Comparison of ENCODE assay signal across 9 mouse cellular contexts in genomic region chr8:118274688-118275087, GRCm38 (mm10). TPM values are rescaled to one million over a fixed set of nuclear protein-coding genes. Genes with fewer than 3 reads are reported as not detected.
DNase-seq lines count a peak whose midpoint lies in the region; TF ChIP-seq lines count a peak whose summit lies in the region.
"Had no signal": no experiment of that assay in that cellular context is flagged by ENCODE, and none has a peak within 500 bp of the region (broad histone marks: within the 10 kb centered on the region; RNA-seq: fewer than 3 reads in every experiment).

No protein-coding gene starts in this region.

- no peaks in the 10 kb centered on the region for H3K27me3 ChIP-seq in MEL (ENCODE audit: control insufficient read depth in 1 of 2, insufficient read depth in 2 of 2, low read length in 2 of 2)
- H3K27me3 ChIP-seq: heart, embryonic 13.5 days had no signal

- H3K9me3 ChIP-seq in MEL (replicated peaks; ENCODE audit: insufficient read depth, low read length), result no peaks in the 10 kb centered on the region
- H3K9me3 ChIP-seq: heart, embryonic 13.5 days had no signal

- TF ChIP-seq POLR2A in MEL (IDR thresholded peaks at IDR 0.05; ENCODE audit: control insufficient read depth in 1 of 2, insufficient read depth in 1 of 2, low read depth in 1 of 2, low read length in 2 of 2, poor library complexity in 1 of 2), result no peak
- TF ChIP-seq POLR2A in lung, adult 2 months (IDR thresholded peaks at IDR 0.05; ENCODE audit: borderline replicate concordance, extremely low read depth, low read depth, low read length), result no peak

- DNase-seq in A20 (ENCODE audit: low read depth, low spot score), result peak; percentile 35
- DNase-seq in MEL (ENCODE audit: low read depth, low spot score), result peak; percentile 38
- peak; percentile 62 for DNase-seq in cerebellum, adult 8-10 months
- peak; percentile 77 to 79 for DNase-seq in frontal cortex, postnatal 25 days (ENCODE audit: low spot score in 2 of 2)
- DNase-seq in kidney, postnatal 4 days, result peak; percentile 87 to 88
- peak; percentile 57 for DNase-seq in lung, adult 2 months
- DNase-seq in right cerebral cortex, postnatal 25 days, result peak; percentile 64
- no peak for DNase-seq in natural killer cell, adult 2 months (ENCODE audit: low spot score in 2 of 2)

- H3K27ac ChIP-seq in MEL (ENCODE audit: control insufficient read depth, low read depth, low read length), result no peak overlapping the region
- H3K27ac ChIP-seq: heart, embryonic 13.5 days had no signal

- WGBS in lung, adult 2 months, result 9% methylated on average over 4 of the region's 4 CpGs

- no peak for TF ChIP-seq EP300 in MEL (IDR thresholded peaks at IDR 0.05; ENCODE audit: low read depth in 1 of 2, low read length in 2 of 2)

- H3K9ac ChIP-seq in MEL (ENCODE audit: control insufficient read depth, low read depth, low read length, poor library complexity, severe bottlenecking), result no peak overlapping the region
- H3K9ac ChIP-seq: heart, embryonic 13.5 days had no signal

- TF ChIP-seq CTCF in MEL (IDR thresholded peaks at IDR 0.05 in 2 of 3, conservative IDR thresholded peaks at IDR 0.05 in 1 of 3; ENCODE audit: control insufficient read depth in 1 of 3, insufficient read depth in 1 of 3, low read depth in 2 of 3, low read length in 3 of 3, poor library complexity in 1 of 3, severe bottlenecking in 1 of 3), result peak; percentile 35 to 59 (median 46)
- peak; percentile 91 for TF ChIP-seq CTCF in lung, adult 2 months (IDR thresholded peaks at IDR 0.05; ENCODE audit: insufficient read depth, low read length)

- no peaks in the 10 kb centered on the region for H3K4me1 ChIP-seq in MEL (ENCODE audit: control insufficient read depth in 1 of 2, insufficient read depth in 2 of 2, low read length in 2 of 2)
- no peaks in the 10 kb centered on the region for H3K4me1 ChIP-seq in lung, adult 2 months (ENCODE audit: control insufficient read depth, insufficient read depth, low read length)

- no peak; the same call in 1 of the 2 replicates for TF ChIP-seq RAD21 in MEL (IDR thresholded peaks at IDR 0.05; ENCODE audit: low read depth, low read length)

- H3K79me2 ChIP-seq in MEL (ENCODE audit: control insufficient read depth, insufficient read depth, low read length, poor library complexity), result no peaks in the 10 kb centered on the region

- H3K36me3 ChIP-seq in MEL (ENCODE audit: control insufficient read depth in 1 of 2, insufficient read depth in 2 of 2, low read length in 2 of 2), result no peaks in the 10 kb centered on the region
- H3K36me3 ChIP-seq: heart, embryonic 13.5 days had no signal

- H3K4me3 ChIP-seq in MEL (ENCODE audit: control insufficient read depth in 1 of 2, insufficient read depth in 1 of 2, low read depth in 2 of 2, low read length in 2 of 2), result no peak overlapping the region
- H3K4me3 ChIP-seq in lung, adult 2 months (replicated peaks; ENCODE audit: extremely low read depth, low read depth, low read length), result no peak overlapping the region
- H3K4me3 ChIP-seq: heart, embryonic 13.5 days had no signal

TF ChIP-seq in MEL, 35 proteins besides CTCF, POLR2A, EP300 and RAD21:
- TF ChIP-seq MEF2A (IDR thresholded peaks at IDR 0.05; ENCODE audit: extremely low read depth, insufficient replicate concordance, low read depth, low read length, poor library complexity, severe bottlenecking) (no peak), MAX (IDR thresholded peaks at IDR 0.05; ENCODE audit: low read length) (no peak), ZKSCAN1 (IDR thresholded peaks at IDR 0.05; ENCODE audit: low read depth, low read length) (no peak), BHLHE40 (IDR thresholded peaks at IDR 0.05; ENCODE audit: borderline replicate concordance, low read depth, low read length) (no peak), MYC (IDR thresholded peaks at IDR 0.05; ENCODE audit: low read depth, low read length) (no peak), MYB (IDR thresholded peaks at IDR 0.05; ENCODE audit: low read depth, low read length) (no peak), GATA1 (IDR thresholded peaks at IDR 0.05; ENCODE audit: low read depth, low read length) (no peak), SIN3A (IDR thresholded peaks at IDR 0.05; ENCODE audit: low read length) (no peak), MAZ (IDR thresholded peaks at IDR 0.05; ENCODE audit: low read depth, low read length) (no peak), NRF1 (IDR thresholded peaks at IDR 0.05; ENCODE audit: insufficient read depth, low read depth, low read length, poor library complexity, severe bottlenecking) (no peak), GABPA (IDR thresholded peaks at IDR 0.05; ENCODE audit: low read depth, low read length) (no peak)

RNA-seq across cellular contexts. Expression of gene Cdh13, which starts 8.8 kb away (rescaled TPM):
- not detected in 2 replicates for total RNA-seq in MEL (2012; rRNA removed)
- polyA plus RNA-seq in MEL (2012; ENCODE audit: insufficient read depth in 1 of 2, insufficient read length in 2 of 2, low read depth in 1 of 2, low replicate concordance in 2 of 2, missing spikeins in 1 of 2), result not detected
- 30.2 and 44.3 TPM in 2 replicates for polyA plus RNA-seq in lung, adult 2 months (2012; rRNA removed)

Comparison
In these comparisons a context has a peak if more than half of its experiments do, and no peak if none do; other contexts are left out.
1. DNase-seq: peak in A20 (single experiment), MEL (single experiment), cerebellum, adult 8-10 months (single experiment), frontal cortex, postnatal 25 days (2 of 2), kidney, postnatal 4 days (2 of 2), lung, adult 2 months (single experiment) and right cerebral cortex, postnatal 25 days (single experiment); none in natural killer cell, adult 2 months (0 of 2).
2. RNA of gene Cdh13, which starts 8.8 kb away (polyA plus RNA-seq): 30.2 to 44.3 TPM in lung, adult 2 months; not detected in MEL; every median in the first group is over 10 times any median in the second.